Mouse (Mus musculus) embryonic fibroblast, embryonic 13.5 days (primary cell): ENCODE results near the gene Dnpep.

ENCODE experiments used
- CTCF ChIP-seq: IDR thresholded peaks from 2 replicates; pipeline ENCODE4 v1.5.1; 2011; ENCODE audit warnings: mild to moderate bottlenecking, control low read depth, low read length, moderate library complexity, borderline replicate concordance; ENCODE audit not compliant: insufficient read depth
- POLR2A ChIP-seq: IDR thresholded peaks from 2 replicates; pipeline ENCODE4 v1.6.1; 2011; ENCODE audit warnings: low read depth, mild to moderate bottlenecking, control low read depth, low read length, moderate library complexity

- TF ChIP-seq CTCF, result no peak
- TF ChIP-seq POLR2A, result no peak
Measured at GRCm38 (mm10) chr1:75289376-75289775, 28.4 kb downstream of the Dnpep start.
